Mouse (Mus musculus) ES-E14 (cell line): ENCODE measurements around the gene Nepro. TPM values are rescaled to one million over a fixed set of nuclear protein-coding genes. Genes with fewer than 3 reads are reported as not detected.

Source experiments
- DNase-seq: peaks from one replicate; pipeline ENCODE4 v3.0.0-alpha.2; 2013; ENCODE audit warnings: low read depth, low spot score
- H3K27ac ChIP-seq: 2 replicates; pipeline ENCODE4 v1.5.1; 2012; ENCODE audit warnings: low read depth, mild to moderate bottlenecking, low read length, moderate library complexity, mixed read lengths; ENCODE audit not compliant: poor library complexity, insufficient read depth, severe bottlenecking
- H3K36me3 ChIP-seq: 2 replicates; pipeline ENCODE4 v1.6.1; 2012; ENCODE audit warnings: mild to moderate bottlenecking, low read length, moderate library complexity, mixed read lengths; ENCODE audit not compliant: control insufficient read depth, poor library complexity, insufficient read depth, severe bottlenecking
- H3K4me1 ChIP-seq, 2 experiments: fragments of 150-350 bp in 1 of 2; sonication (generic) in 1 of 2; 2 replicates each; pipeline ENCODE4 v1.6.1; 2012; ENCODE audit warnings: low read length in 2 of 2, mild to moderate bottlenecking in 1 of 2, mixed read lengths in 1 of 2; ENCODE audit not compliant: control insufficient read depth in 2 of 2, insufficient read depth in 2 of 2, poor library complexity in 1 of 2
- H3K4me3 ChIP-seq, 2 experiments: fragments of 150-350 bp in 1 of 2; sonication (generic) in 1 of 2; 2 replicates each; pipeline ENCODE4 v1.5.1; 2012; ENCODE audit warnings: low read length in 2 of 2, low read depth in 1 of 2, mild to moderate bottlenecking in 1 of 2, mixed read lengths in 1 of 2; ENCODE audit not compliant: insufficient read depth in 1 of 2, poor library complexity in 1 of 2, severe bottlenecking in 1 of 2
- H3K9ac ChIP-seq: 2 replicates; pipeline ENCODE4 v1.6.1; 2012; ENCODE audit warnings: low read depth, mild to moderate bottlenecking, low read length, mixed read lengths; ENCODE audit not compliant: poor library complexity, insufficient read depth, severe bottlenecking
- H3K9me3 ChIP-seq: fragments of 150-350 bp; sonication (generic); 2 replicates; pipeline ENCODE4 v1.6.1; 2012; ENCODE audit warnings: low read depth, mild to moderate bottlenecking, low read length; ENCODE audit not compliant: control insufficient read depth, insufficient read depth
- CHD2 ChIP-seq: IDR thresholded peaks from 2 replicates; pipeline ENCODE4 v1.6.1; 2014; ENCODE audit warnings: mild to moderate bottlenecking, low read depth, low read length, inconsistent platforms
- HCFC1 ChIP-seq: IDR thresholded peaks from 2 replicates; pipeline ENCODE4 v1.6.1; 2012; ENCODE audit warnings: low read length, inconsistent platforms, borderline replicate concordance; ENCODE audit not compliant: insufficient read depth
- MAFK ChIP-seq: IDR thresholded peaks from 2 replicates; pipeline ENCODE4 v1.6.1; 2014; ENCODE audit warnings: mild to moderate bottlenecking, low read depth, low read length, inconsistent platforms; ENCODE audit not compliant: insufficient read depth
- ZC3H11A ChIP-seq: IDR thresholded peaks from 2 replicates; pipeline ENCODE4 v1.6.1; 2012; ENCODE audit warnings: low read depth, mild to moderate bottlenecking, inconsistent platforms, low read length, borderline replicate concordance
- ZNF384 ChIP-seq: IDR thresholded peaks from 2 replicates; pipeline ENCODE4 v1.6.1; 2012; ENCODE audit warnings: low read depth, low read length, inconsistent platforms
- in situ Hi-C, 2 experiments: fragments of 600-800 bp; cut with MboI; formaldehyde crosslinking; loops; one replicate each; pipeline ENCODE4 v1.15.1; 2025; ENCODE audit warnings: low sequenced_read_pairs in 2 of 2, inconsistent platforms in 1 of 2; ENCODE audit not compliant: unreplicated experiment in 2 of 2
- total RNA-seq: library from RNA; depleted of rRNA; stranded (reverse); fragments of 300-350 nt; gene quantifications from 2 replicates; pipeline ENCODE4 v1.2.3, GENCODE M21; 2012; rRNA removed

Nepro gene
- total RNA-seq, 1 experiment: 39.7 TPM

- TF ChIP-seq ZNF384 (no peak), MAFK (no peak), HCFC1 (no peak), CHD2 (no peak), ZC3H11A (no peak)
- H3K36me3 ChIP-seq: no peaks in the 10 kb centered on the region
- H3K27ac ChIP-seq: no peak overlapping the region
- in situ Hi-C loops: no loop called here
- no peak overlapping the region for H3K4me3 ChIP-seq
- no peaks in the 10 kb centered on the region for H3K9me3 ChIP-seq
- no peaks in the 10 kb centered on the region for H3K4me1 ChIP-seq
- DNase-seq: no peak
- H3K9ac ChIP-seq: no peak overlapping the region
Observed at GRCm38 (mm10) chr16:44780751-44781150, 56.6 kb downstream of the Nepro start.

Other genes with a start within 250 kb of the Nepro start
- gene Boc, start 165.4 kb upstream of the Nepro start, total RNA-seq: 5.4 TPM in 2 replicates
- gene Gtpbp8, start 22.1 kb downstream of the Nepro start, total RNA-seq: 7.1 and 8.7 TPM in 2 replicates
- gene Cd200r1, start 41.4 kb downstream of the Nepro start, total RNA-seq: 0.09 and 0.48 TPM in 2 replicates
- gene Cd200r4, start 87.4 kb downstream of the Nepro start, total RNA-seq: 0.11 TPM in 1 of 2 replicates, not detected in the other
- gene Cd200r2, start 142.8 kb downstream of the Nepro start, total RNA-seq: 0.16 and 0.31 TPM in 2 replicates
- gene Cd200r3, start 219.4 kb downstream of the Nepro start, total RNA-seq: not detected in 2 replicates